Mouse (Mus musculus) small intestine, adult 2 months (tissue): ENCODE measurements around the gene Slc9a1. TPM values are rescaled to one million over a fixed set of nuclear protein-coding genes. Genes with fewer than 3 reads are reported as not detected.
A peak's percentile ranks its signal among the peaks of the same experiment; 100 is the strongest.

Experiments used
- H3K27ac ChIP-seq: fragments of 200-500 bp; 2 replicates; pipeline ENCODE4 v1.5.1; 2012; ENCODE audit warnings: low read depth, low read length, control low read depth, inconsistent platforms; ENCODE audit not compliant: insufficient read depth
- H3K27me3 ChIP-seq: fragments of 200-500 bp; 2 replicates; pipeline ENCODE4 v1.6.1; 2012; ENCODE audit warnings: mild to moderate bottlenecking, moderate library complexity, low read length, inconsistent platforms; ENCODE audit not compliant: control insufficient read depth, insufficient read depth
- H3K36me3 ChIP-seq: fragments of 200-500 bp; 2 replicates; pipeline ENCODE4 v1.6.1; 2012; ENCODE audit warnings: mild to moderate bottlenecking, low read length, control low read depth, inconsistent platforms; ENCODE audit not compliant: control insufficient read depth, insufficient read depth
- H3K4me1 ChIP-seq: fragments of 200-500 bp; 2 replicates; pipeline ENCODE4 v1.6.1; 2012; ENCODE audit warnings: low read length, inconsistent platforms, mixed read lengths; ENCODE audit not compliant: control insufficient read depth, insufficient read depth, insufficient read length
- H3K4me3 ChIP-seq: fragments of 200-500 bp; 2 replicates; pipeline ENCODE4 v1.5.1; 2012; ENCODE audit warnings: low read depth, mild to moderate bottlenecking, control low read depth, inconsistent platforms, low read length, moderate library complexity
- CTCF ChIP-seq: fragments of 200-500 bp; IDR thresholded peaks from 2 replicates; pipeline ENCODE4 v1.5.1; 2012; ENCODE audit warnings: low read depth, mild to moderate bottlenecking, control low read depth, inconsistent platforms, low read length, moderate library complexity, mixed read lengths; ENCODE audit not compliant: insufficient replicate concordance, insufficient read length; ENCODE audit errors: extremely low read depth
- POLR2A ChIP-seq: fragments of 200-500 bp; IDR thresholded peaks from 2 replicates; pipeline ENCODE4 v1.6.1; 2012; ENCODE audit warnings: low read depth, mild to moderate bottlenecking, control low read depth, inconsistent platforms, low read length, moderate library complexity
- WGBS: fragments of 180-500 bp; shearing (Covaris S2); methylation state at CpG from one replicate; pipeline ENCODE4 v1.1.7; 2018; 5-methylcytosine and 5-hydroxymethylcytosine counted together
- polyA plus RNA-seq: library from polyadenylated mRNA; depleted of rRNA; stranded (reverse); fragments of >200 nt; gene quantifications from 2 replicates; pipeline ENCODE4 v1.2.3, GENCODE M21; 2012

The Slc9a1 gene
- polyA plus RNA-seq, 1 experiment: 46.3 TPM

DNA sequence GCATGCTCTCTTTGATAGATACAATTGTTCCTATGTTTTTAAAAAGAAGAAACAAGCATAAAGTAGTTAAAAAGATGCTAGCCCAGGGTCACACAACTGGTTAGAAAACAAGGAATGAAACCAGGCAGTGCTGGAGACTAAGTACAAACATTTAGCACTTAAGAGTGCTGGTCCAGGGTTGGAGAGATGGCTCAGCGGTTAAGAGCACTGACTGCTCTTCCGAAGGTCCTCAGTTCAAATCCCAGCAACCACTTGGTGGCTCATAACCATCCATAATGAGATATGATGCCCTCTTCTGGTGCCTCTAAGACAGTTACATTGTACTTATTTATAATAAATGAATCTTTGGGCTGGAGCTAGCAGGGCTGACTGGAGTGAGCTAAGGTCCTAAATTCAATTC is 29.3 kb upstream of the Slc9a1 start:
- H3K4me3 ChIP-seq: no peak overlapping the region
- H3K36me3 ChIP-seq: no peaks in the 10 kb centered on the region
- WGBS: 85% methylated on average over 2 of the region's 2 CpGs
- H3K27ac ChIP-seq: no peak overlapping the region
- no peaks in the 10 kb centered on the region for H3K27me3 ChIP-seq
- H3K4me1 ChIP-seq: no peaks in the 10 kb centered on the region
- no peak for TF ChIP-seq CTCF
- no peak for TF ChIP-seq POLR2A

- no peaks in the 10 kb centered on the region for H3K4me1 ChIP-seq
- H3K27ac ChIP-seq: no peak overlapping the region
- no peaks in the 10 kb centered on the region for H3K36me3 ChIP-seq
- H3K27me3 ChIP-seq: no peaks in the 10 kb centered on the region
- TF ChIP-seq CTCF (peak; percentile 57; the same call in 1 of the 2 replicates), POLR2A (no peak)
- no peak overlapping the region for H3K4me3 ChIP-seq
- 0% methylated on average over 4 of the region's 4 CpGs for WGBS
These were observed 25.4 kb upstream of the Slc9a1 start for GRCm38 (mm10) chr4:133344112-133344511.

- H3K27ac ChIP-seq: no peak overlapping the region
- H3K36me3 ChIP-seq: no peaks in the 10 kb centered on the region
- no peaks in the 10 kb centered on the region for H3K27me3 ChIP-seq
- no peak overlapping the region for H3K4me3 ChIP-seq
- TF ChIP-seq CTCF (peak; percentile 28; the same call in 1 of the 2 replicates), POLR2A (no peak)
- H3K4me1 ChIP-seq: no peaks in the 10 kb centered on the region
- WGBS: 87% methylated on average over 6 of the region's 6 CpGs
These were observed 23.8 kb upstream of the Slc9a1 start for GRCm38 (mm10) chr4:133345702-133346101.

DNA sequence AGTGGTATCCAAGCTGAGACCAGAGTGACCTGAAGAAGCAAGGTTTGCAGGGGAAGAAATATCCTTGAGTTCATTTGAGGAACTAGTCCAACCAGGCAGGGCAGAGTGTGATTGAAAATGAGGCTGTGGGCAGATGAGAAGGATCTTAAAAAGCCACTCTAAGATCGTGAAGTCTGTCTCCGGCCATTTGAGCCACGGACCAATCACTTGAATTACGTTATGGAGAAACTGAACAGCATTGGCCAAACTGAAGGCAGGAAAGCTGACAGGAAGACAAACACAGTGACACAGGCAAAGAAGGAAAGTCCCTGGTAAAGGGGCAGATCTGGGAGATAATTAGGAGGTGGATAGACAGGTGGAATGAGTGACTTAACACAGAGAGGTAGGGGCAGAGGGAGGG is 22.9 kb upstream of the Slc9a1 start:
- H3K27ac ChIP-seq: no peak overlapping the region
- H3K27me3 ChIP-seq: no peaks in the 10 kb centered on the region
- H3K4me1 ChIP-seq: no peaks in the 10 kb centered on the region
- WGBS: 57% methylated on average over 4 of the region's 4 CpGs
- TF ChIP-seq POLR2A (no peak), CTCF (no peak)
- H3K4me3 ChIP-seq: no peak overlapping the region
- H3K36me3 ChIP-seq: no peaks in the 10 kb centered on the region

DNA sequence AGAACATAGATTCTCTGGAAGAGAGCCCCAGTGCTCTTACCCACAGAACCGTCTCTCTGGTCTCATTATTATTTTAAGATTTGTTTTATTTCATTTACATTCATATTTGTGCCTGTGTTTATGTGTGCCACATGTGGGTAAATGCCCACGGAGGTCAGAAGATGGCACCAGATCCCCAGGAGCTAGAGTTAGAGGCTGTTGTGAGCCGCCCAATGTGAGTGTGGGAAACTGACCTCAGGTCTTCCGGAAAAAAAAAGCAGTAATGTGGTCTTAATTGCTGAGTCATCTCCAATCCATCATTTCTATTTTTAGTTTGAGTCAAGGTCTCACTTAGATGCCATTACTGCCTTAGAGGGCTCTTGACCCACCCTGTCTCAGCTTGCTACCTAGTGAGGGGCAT is 21.9 kb upstream of the Slc9a1 start:
- no peak overlapping the region for H3K4me3 ChIP-seq
- TF ChIP-seq CTCF (peak; percentile 42; the same call in 1 of the 2 replicates), POLR2A (no peak)
- H3K4me1 ChIP-seq: no peaks in the 10 kb centered on the region
- 64% methylated on average over 4 of the region's 4 CpGs for WGBS
- H3K36me3 ChIP-seq: no peaks in the 10 kb centered on the region
- H3K27ac ChIP-seq: no peak overlapping the region
- no peaks in the 10 kb centered on the region for H3K27me3 ChIP-seq

DNA sequence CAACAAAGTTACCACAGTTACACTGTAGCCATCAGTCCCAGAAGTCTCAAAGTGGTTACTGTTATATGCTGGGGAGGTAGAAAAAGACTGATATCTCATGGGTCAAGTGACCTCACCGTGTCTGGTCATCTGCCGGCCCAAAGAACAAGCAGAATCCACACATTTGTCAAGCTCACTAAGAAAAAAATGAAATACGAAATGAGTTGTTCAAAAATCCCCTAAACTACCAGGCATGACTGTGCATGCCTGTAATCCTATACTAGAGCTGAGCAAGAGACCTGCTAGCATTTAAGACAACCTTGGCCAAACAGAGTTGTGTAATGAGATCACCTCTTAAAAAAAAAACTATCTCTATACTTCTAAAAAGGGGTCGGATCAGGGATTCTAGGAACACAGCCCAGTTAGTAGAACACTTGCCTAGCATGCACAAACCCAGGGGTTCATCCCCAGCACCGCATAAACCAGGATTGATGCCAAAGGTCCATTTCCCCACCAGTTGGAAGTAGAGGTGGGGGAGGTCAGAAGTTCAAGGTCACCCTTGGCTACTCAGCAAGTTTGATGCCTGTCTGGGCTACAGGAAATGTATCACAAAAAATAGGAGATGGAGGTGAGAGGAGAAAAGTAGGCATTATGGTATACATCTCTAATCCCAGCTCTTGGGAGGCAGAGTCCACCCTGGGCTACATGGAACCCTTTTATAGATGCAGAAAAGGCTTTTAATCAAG is 21.3 kb upstream of the Slc9a1 start:
- H3K4me1 ChIP-seq: peaks cover 2% of the 10 kb centered on the region; the same call in 1 of the 2 replicates
- WGBS: 78% methylated on average over 5 of the region's 5 CpGs
- no peaks in the 10 kb centered on the region for H3K36me3 ChIP-seq
- H3K27ac ChIP-seq: no peak overlapping the region
- no peak overlapping the region for H3K4me3 ChIP-seq
- no peaks in the 10 kb centered on the region for H3K27me3 ChIP-seq
- TF ChIP-seq POLR2A: no peak
- no peak for TF ChIP-seq CTCF

GRCm38 (mm10) chr4:133352797-133353196 is 16.7 kb upstream of the Slc9a1 start:
- TF ChIP-seq POLR2A (no peak), CTCF (no peak)
- H3K36me3 ChIP-seq: no peaks in the 10 kb centered on the region
- no peaks in the 10 kb centered on the region for H3K27me3 ChIP-seq
- peaks cover 6% of the 10 kb centered on the region; the same call in 1 of the 2 replicates for H3K4me1 ChIP-seq
- 72% methylated on average over 10 of the region's 10 CpGs for WGBS
- H3K27ac ChIP-seq: no peak overlapping the region
- H3K4me3 ChIP-seq: no peak overlapping the region
